Mouse (Mus musculus) lung, postnatal 4 days (tissue): ENCODE results near the gene Stard10.

Source experiments
- DNase-seq, 2 experiments: peaks; one replicate each; pipeline ENCODE4 v3.0.0; 2021

The Stard10 gene

DNA sequence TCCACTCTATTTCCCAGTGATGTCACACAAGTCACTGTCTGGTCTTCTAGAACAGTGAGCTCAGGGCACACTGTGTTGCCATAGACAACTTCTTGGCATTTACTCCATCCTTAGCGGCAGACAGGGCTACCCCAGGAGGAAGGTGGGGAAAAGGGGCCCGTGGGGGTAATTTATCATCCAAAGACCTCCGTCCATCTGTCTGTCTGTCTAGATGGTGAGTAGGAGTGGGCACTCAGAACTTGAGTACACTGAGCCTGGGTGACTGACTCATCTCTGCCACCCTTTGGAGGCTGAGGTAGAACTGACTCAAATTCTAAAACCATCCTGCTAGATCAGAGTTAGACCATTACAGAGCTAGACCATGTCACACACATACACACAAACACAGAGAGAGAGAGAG lies at the start of gene Stard10:
Stard10 (plus strand) TSS at position 73 of the 400 bp plus-strand sequence.
- no peak for DNase-seq

DNA sequence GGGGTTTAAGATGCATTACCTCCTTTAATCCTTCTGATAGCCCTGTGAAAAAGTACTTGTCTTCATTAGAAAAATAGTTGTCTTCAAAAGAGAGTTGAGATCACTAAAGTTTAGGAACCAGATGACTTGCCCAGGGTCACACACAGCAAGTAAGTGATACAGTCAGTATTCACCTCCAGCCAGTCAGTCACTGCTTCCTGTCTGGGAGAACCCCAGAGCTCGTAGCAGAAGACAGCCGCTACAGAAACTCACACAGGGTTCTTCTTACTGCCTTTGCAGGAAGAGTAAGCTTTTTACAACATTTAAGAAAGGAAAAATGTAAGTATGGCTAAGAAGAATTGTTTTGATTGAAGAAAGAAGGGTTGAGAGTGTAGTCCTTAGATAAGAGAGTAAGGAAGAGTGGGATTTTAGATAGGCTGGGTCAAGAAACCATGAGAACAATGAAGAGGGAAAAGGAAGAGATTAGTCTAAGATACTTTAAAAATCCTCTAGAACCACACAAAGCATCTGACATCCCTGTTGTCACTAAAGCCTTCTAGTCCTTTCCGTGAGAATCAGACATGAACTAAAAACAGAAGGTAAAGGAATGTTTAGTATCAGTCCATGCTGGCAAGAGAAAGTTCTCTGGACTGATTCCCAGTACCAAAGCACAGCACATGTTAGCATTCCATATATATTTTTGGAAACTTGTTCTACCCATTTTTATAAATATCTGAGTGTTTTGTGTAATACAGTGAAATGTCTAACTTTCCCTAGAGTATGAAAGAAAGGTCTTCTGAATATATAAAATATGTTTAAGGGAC lies 49.2 kb upstream of the Stard10 start:
- no peak for DNase-seq

DNA sequence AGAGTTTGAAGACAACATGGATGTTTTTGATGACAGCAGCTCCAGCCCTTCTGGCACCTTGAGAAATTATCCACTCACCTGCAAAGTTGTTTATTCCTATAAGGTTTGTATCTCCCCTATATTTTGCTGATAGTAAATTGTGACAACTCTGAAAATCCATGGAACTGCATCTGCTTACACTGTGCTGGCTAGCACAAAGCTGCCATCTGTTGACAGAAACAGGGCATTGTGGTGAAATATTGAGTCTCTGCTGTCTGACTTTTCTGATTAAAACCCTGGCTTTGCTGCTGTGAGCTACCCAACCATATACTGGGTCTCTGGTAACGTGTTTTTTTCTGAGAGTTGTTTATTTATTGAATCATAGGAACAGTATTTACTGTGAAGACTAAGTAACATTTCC lies 45.3 kb upstream of the Stard10 start:
- DNase-seq: no peak

DNA sequence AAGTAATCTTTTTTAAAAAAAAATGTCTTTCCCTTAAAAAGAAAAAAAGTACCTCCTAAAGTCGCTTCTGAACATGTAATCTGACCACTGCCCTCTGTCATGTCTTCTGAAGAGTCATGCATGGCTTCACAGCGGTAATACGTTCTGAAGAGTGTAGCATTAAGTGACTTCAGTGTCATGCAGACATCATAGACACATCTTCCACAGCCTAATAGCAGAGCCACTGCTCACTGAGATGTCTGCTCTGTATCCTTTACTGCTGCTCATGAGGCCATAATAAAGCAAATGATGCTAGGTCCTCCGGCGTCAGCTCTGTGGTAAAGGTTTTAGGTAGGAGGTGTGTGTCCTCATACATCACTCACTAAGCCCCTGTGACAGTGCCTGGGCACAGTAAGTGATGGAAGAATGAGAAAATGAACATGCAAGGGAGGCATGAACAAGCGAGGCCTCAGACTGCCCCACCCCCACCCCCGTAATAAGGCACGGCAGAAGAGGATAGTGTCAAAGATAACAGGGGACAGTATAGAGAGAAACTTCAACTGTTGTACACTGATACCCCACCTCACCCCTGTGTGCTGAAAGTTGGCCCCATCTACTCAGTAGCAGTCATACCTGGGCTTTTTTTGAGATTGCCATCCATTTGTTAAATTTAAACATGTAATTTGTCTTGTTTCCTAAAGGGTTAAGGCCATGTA lies 44.3 kb upstream of the Stard10 start:
- DNase-seq: peak in 1 of 2 experiments; percentile 2

DNA sequence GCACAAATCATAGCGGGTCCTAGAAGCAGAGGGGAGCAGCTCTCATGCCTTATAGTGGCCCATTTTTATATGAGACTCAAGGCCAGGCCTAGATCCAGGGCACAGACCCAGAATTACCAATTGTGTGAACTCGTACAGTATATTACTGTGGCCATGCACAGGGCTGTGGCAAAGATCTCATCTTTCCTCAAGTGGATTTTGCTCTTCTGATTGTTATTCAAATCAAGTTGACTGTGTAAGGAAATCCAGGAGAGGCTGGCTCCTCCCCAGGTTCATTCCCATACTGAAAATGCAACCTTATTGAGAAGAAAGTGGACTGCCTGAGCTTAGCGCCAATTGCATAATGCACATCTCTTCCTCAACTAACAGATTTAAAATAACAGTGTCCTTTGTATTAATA lies 34.2 kb upstream of the Stard10 start:
- no peak for DNase-seq

DNA sequence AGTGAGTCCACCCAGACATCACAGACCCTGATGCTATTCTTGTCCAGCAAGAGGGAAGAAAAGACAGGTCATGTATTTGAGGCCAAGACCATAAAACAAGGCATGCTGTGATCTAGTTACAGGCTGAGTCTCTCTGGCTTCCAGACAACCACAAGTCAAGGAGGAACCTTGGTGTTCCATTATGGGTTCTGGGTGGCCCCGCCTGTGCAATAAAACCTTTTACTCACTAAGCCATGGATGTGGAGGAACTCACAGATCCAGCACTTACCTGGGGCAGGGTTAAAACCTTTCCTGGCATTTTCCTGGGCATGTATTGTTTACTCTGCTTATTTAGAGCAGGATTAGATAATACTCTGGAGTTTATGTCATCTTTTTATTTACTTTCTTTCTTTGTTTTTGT lies 32.4 kb upstream of the Stard10 start:
- DNase-seq: no peak

DNA sequence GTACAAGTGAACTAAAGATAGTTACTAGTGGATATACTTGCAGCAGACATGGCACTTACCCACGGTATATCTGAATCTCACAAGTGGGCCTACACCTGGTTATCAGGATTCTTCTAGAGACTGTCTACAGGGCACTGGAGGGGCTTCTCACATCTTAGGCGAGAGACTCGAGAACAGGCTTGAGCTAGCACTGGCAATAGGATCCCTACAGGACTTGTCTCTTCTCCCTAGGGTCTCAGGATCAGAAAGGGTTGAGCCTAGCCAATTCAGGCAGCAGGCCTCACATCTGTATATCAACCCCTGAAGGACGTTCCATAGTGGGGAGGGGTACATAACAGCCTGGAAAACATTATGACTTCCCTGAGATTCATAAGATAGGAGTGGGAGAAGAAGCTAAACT lies 30.0 kb upstream of the Stard10 start:
- no peak for DNase-seq

DNA sequence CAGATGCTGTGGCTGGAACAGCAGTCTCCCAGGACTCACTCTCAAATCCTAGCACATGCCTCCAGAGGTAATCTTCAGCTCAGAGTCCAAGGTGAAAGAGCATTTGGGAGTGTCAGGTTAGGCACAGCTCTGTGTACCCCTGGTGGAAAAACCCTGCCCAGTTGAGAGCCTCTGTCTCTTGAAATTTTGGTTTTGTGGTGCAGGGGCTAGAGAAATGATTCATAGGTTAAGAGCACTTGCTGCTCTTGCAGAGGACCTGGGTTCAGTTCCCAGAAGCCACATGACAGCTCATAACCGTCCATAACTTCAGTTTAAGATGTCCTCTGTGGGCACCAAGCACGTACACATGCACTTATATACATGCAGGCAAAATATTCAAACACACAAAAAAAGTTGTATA lies 29.1 kb upstream of the Stard10 start:
- no peak for DNase-seq

DNA sequence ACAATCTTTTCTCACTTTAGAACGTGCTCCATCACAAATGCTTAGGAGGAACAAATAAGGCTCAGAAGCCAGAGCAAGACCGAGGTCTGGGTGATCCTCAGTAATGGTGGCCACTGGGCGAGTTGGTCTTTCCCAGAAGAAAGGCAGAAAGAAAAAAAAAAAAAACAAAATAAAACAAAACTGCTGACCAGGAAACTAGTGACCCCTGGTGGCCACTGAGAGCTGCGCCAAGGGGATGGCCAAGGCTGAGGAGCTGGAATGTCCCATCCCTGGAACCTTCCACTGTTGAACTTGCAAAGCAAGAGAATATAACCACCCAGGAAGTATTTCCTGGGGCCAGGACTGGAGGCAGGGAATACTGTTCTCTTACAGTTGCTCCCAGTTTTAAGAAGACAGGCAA lies 28.4 kb upstream of the Stard10 start:
- peak; percentile 49 to 68 for DNase-seq

DNA sequence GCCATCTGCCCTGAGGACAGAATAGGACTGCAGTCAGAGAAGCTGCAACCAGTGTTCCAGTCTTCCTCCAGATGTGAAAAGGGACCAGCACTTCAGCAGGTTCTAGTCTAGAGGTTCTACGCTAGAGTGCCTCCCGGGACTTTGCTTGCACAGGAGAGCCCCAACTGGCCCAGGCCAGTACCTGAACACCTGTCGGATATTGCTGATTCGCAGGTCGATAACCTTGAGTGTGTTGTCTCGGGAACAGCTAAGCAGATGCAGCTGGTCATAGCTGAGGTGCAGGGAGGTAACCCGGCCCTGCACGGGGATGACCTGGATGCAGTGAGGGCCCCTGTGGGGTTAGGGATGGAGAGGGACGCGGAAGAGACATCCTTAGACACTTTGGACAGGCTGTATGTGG lies 26.5 kb upstream of the Stard10 start:
- no peak for DNase-seq

DNA sequence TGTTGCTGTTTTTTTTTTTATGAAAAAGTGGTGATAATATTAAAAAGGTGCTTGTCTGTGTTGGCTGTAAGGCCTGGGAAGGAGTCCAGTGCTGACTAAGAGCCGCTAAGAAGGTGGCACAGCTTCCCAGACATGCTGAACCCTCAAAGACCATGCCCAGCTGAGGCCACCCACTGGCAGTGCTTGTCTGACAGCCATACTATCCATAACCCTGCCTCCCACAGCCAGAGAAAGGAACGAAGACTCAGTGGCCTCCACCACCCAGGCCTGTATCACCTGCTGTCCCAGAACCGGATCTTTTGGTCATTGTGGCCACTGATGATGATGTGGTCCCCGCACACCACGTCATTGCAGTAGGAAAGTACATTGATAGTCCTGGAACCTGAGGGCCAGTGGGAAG lies 25.7 kb upstream of the Stard10 start:
- no peak for DNase-seq

DNA sequence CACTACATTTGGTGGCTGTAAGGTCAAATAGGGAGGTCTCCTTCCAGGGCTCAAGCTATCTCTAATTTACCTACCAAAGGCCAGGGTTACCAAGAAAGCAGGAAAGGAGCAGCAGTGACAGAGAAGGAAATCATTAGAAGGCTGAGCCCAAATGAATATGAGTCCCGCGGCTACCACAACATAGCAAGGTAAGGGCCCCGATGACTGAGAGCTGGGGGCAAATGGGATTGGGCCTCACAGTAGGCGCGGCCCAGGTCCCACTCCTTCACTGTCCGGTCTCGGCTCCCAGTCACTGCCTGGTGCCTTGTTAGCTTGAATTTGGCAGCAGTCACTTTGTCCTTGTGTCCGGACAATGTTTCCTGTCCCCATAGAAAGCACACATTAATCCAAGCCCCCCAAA lies 25.2 kb upstream of the Stard10 start:
- DNase-seq: no peak

DNA sequence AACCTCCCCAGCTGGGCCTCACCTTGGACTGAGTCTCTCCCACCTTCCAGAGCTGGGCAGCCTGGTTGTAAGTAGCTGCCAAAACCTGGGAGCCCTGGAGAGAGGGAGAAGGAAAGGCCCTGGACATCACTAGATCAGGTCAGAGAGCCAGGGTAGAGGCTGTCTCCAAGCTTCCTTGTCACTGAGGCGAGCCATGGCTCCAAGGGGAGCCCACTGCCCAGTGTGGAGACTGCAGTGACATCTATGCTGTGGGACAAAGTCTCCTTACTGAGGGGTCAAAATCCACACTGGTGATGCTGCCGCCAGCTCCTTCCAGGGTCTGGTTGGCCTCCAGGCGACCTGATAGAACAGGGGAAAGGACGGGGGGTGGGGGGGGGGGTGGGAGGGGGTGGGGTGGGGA lies 24.8 kb upstream of the Stard10 start:
- no peak for DNase-seq

DNA sequence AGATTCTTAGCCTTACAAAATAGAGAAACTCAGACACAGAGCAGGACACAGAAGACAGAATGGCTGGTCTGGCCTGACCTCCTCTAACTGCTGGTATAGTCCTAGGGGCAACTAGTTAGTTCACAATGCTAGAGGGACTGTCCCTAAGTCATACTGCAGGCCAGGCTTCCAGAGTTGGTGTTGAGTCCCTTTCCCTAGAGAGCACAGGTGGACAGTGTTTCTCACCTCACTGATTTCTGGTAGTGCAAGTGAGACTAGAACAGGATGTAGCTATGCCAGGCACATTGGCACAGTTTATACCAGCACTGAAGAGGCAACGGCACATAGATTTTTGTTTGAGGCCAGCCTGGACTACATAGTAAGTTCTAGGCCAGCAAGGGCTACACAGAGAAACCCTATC lies 24.2 kb upstream of the Stard10 start:
- DNase-seq: no peak

DNA sequence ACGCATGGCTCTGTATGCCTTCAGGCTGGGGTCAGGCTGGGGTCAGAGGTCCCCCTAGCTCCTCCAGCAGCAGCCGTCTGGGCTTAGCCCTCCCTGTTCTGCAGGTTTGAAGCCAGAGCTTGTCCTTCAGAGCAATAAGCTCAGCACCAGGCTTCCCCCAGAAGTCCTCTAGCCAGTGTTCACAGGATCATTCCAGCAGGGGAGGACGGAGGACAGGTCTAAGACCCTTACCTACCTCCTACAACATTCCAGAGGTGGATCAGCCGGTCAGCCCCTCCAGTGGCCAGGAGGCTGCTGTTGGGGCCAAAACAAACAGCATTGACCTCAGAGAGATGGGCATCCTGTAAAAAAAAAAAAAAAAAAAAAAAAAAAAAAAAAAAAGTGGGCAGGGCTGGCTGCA lies 23.7 kb upstream of the Stard10 start:
- no peak for DNase-seq

DNA sequence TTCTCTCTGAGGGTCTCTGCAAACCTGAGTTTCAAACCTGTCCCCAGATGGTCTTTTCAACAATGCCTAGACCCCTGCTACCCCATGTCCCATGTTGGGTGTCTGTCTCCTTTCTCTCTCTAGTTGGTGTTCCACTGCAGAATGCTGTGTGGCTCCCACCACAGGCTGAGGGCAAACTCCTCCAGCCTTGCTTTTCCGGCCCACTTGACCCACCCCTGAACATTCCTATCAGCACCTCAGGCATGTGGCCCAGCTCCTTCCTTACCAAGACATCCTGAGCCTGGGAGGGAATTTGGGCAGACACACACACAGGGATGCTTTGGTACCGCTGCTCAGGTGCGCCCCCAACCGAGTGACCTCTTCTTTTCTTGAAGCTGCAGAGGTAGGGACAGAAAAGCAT lies 23.3 kb upstream of the Stard10 start:
- peak; percentile 23 to 40 for DNase-seq

DNA sequence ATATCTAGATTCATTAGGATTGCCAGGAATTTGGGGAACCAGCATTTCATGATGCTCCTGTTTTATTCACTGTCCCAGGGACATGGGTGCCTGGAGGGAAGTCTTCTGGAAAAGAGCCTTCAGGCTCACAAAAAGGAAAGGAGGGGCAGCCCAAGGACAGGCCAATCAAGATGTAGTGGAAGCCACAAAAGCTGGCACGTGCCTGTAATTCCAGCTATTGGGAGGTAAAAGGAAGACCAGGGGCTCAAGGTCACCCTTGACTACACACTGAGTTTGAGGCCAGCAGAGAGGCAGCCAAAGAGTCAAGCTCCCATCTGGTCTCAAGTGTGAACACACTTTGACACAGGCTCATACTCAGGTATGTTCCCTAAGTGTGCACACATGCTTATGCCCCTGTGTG lies 21.4 kb upstream of the Stard10 start:
- no peak for DNase-seq

DNA sequence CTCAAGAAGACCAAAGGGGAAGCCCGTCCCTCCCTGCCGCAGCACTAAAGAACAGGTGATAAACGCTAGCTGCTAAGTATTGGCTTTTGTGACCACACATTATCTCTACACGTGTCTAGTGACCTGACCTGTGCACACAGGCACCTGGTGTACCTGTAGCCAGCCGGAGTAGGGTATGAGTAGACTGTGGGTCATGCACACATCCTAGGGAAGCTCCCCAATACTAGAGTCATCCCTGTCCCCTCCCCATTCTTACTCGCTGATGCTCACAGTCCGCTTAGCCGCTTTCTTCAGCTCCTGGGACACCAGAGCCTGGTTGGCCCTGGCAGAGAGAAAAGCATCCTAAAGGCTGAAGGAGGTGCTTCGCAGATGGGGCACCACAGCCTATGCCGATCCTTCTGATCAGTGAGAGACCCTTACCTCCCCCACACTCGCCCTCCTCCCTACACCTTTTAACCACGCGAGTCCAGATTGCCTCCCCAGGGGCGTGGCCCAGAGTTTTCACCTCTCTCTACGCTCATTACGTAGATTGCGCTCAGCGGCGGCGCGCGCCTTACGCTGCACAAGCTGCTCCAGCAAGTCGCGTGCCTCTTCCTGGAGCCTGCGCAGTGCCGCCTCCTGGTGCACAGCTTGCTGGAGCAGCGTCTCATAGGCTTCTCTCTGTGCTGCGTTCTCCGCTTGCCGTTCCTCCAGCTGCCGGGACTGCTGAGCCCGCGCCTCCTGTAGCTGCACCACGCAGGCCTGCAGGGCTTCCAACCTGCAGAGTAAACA lies 20.4 kb upstream of the Stard10 start:
- peak; percentile 85 to 89 for DNase-seq

DNA sequence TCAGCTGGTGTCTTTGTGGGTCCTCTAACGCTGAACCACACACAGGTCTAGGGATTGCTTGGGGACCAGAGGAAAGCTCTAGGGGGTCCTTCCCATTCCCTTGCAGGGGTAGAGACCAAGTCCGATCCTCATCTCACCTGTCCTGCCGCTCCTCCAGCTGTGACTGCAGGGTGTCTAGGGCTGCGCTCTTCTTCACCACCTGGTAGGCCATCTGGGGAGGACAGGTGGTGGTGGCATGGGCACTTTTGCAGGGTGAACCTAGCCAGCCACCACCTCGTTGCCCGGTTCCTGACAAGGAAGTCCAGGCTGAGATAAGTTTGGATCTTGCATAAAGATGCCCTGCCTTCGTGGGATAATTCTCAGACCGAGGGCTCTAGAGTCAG lies 19.9 kb upstream of the Stard10 start:
- no peak for DNase-seq

DNA sequence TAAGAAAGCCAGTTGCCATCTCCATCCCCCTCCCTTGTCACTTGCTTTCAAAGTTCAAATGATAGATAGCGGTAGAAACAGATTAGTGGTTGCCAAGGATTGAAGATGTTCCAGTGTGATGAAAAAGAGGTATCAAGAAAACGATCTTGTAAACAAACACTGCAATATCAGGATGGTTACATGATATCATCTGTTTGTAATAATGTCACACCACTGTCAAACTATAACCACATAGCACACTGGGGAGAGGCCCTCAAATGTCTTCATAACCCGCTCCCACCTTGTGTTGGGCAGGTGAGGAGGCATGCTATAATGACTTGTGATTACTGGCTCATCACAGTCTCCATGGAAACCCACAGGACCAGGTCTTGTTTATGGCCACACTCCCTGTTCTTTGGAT lies 18.5 kb upstream of the Stard10 start:
- no peak for DNase-seq

DNA sequence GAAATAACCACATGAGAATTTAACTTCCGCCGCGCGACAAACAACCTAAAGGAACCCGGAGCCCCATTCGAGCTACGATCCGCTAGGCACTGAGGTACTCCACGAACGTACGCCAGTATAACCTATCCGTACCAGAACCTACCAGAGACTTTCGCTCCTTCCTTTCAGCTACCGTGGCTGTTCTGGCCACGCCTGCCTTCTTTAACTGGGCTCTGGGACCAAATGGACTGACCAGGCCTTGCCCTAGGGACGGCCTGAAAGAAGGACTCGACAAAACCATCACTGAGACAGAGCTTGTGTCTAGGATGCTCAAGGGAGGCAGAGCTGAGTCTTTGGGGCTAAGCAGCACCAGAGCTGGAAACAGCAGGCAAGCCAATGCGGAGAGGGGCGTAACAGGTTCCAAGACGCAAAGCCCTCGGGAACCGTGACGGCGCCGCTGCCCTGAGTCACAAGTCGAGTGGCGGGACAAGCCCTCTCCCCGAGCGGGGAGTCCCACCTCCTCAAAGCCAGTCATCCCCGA lies 15.5 kb upstream of the Stard10 start:
- DNase-seq: no peak

DNA sequence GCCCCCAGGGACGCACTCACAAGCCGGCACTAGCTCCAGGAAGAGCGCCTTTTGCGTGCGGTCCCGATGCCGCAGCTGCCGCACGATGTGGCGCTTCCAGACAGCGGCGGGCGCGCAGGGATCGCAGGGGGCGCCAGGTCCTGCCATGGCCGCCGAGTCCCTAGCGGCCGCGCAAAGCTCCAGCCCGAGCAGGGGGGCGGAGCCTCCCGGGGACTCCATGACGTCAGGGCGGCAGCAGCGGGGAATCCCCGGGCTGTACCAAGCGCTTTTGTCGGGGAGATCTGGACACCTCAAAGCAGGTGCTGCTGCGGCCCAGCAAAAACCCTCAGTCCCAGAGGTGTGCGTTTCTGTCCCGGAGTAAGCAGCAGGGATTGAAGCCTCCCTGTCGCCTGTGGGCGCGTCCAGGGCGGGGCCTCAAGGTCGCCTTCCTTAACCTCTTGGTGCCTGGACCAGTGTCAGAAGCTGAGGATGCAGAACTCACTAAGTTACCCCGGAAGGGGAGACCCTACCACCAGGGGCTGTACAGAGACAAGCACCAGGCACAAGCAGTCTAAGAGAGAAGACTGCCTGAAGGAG lies 14.9 kb upstream of the Stard10 start, which contains the start of gene Atg16l2:
Atg16l2 (minus strand) TSS at position 371 of the 576 bp plus-strand sequence.
- peak; percentile 96 to 97 for DNase-seq

DNA sequence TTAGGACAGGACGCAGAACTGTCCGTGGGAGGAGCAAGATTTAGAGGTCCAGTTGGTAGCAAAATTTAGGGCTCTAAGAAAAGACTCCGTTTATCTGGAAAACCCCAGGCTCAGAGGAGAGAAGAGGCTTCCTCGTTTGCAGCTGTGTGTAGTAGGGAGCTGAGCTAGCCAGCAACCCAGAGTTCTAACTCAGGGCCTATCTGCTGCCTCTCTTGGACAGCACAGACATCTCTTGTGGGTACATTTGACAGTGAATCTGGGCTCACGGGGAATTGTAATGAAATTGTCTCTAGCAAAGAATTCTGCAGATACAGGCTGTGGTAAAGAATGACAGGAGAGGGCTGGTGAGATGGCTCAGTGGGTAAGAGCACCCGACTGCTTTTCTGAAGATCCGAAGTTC lies 14.2 kb upstream of the Stard10 start:
- DNase-seq: peak in 1 of 2 experiments; percentile 3
